Mouse (Mus musculus) mature B cell (primary cell): Measurements from ENCODE around the gene Ust.
"Not testable (repeated sequence)": the region's sequence is repeated elsewhere in the genome, so short reads cannot be mapped to it uniquely, and the experiment has no call there.

Experiments
- in situ Hi-C: fragments of 300-500 bp; cut with MboI; formaldehyde crosslinking; loops from 2 replicates; pipeline ENCODE4 v1.14.3; 2019

Ust gene

DNA sequence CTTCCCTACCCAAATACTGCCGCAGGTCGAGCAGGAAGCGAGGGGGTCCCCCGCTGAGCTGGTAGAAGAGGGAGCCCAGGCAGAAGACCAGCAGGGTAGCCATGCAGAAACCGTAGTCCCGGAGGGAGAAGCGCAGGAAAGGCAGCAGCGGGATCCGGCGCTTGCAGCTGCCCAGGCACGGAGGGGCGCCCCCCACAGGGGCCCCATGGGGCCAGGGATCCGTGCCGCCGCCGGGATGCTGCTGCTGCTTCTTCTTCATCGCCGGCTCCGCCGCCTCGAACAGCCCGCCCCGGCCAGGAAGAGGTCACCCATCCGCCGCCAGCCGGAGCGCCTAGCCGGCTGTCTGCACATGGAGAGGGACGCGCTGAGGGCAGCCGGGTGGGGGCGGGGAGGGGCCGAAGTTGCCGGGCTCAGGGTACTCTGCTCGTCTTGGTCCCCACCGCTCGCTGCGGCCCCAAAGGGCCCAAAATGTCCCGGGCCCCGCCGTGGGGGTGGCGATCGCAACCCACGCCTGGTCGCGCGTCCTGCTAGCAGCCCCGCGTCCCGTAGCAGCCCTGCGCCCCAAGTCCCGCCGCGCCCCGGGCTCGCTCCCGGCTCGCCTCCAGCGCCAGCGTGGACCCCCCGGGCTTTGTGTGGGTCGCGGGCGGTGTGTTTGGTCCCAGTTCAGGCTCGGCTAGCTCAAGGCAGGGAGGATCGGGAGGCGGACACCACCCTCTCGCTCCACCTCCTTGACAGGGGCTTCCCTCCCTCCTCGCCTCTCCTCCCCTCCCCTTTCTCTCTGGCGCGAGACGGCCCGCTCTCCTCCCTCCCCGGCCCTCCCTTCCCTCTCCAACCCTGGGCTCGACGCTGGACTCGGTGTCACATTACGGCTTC lies at the start of gene Ust:
TSS of gene Ust (minus strand) at position 685 of the 873 bp plus-strand sequence.
- in situ Hi-C loops: no loop called here

DNA sequence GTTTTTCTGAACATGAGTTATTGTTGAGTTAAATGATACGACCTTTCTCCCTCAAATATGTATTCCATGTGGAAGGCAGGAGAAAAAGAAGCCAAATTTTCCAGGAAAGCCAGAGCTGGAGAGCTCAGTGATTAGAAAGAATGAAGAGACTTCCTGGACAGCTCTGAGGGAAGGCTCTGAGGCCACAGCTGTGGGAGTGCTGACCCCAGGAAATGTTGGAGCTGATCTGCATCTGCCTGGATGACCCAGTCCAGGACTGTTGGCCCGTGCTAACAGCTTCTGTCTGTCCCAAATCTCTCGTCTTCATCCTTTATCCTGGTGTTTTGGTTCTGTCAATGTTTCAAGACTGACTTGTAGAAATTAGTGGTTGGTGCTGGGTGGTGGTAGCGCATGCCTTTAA lies 42.7 kb upstream of the Ust start:
- in situ Hi-C loops: no loop called here

DNA sequence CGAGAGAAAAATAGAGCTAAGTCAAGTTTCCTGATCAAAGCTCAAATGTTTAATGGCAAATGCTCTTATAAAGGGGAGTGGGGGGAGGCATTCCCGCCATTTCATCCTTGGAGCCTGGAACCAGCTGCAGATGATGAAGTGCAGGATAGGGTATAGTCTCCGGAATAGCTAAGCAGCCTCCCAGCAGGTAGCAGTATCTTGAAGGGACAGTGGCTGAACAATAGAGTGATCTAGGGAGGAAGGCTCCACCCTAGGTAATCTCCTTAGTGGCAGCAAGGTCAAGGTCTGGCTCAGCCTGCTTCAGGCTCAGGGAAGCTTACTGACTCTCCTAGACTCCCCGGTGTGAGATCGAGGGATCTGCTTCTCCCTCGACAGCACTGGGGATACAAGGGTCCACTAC lies 40.9 kb upstream of the Ust start:
- in situ Hi-C loops: not testable (repeated sequence)

DNA sequence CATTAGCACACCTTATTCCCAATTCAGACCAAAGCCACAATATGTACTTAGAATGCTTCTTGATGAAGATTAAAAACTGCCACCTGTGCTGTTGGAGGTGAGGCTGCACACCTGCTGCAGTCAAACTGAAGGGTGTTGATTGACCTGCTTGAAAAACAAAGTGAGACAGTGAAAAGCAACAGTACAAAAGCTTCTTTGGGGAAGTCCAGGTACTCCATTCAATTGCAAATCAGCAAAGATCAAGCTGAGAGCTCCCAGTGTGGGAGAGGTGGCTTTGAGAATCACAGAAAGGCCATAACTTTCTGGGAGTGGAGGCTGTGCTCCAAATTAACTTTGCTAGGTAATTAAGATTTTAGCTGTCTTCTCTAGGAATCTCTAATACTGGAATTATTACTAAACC lies 33.6 kb upstream of the Ust start:
- in situ Hi-C loops: not testable (repeated sequence)

DNA sequence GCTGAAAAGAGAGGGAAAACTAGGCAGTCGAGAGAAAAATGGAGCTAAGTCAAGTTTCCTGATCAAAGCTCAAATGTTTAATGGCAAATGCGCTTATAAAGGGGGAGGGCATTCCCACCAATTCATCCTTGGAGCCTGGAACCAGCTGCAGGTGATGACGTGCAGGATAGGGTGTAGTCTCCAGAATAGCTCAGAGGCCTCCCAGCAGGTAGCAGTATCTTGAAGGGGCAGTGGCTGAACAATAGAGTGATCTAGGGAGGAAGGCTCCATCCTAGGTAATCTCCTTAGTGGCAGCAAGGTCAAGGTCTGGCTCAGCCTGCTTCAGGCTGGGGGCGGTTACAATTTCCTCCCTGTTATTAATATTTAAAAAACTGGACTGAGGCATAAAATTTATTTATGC lies 33.0 kb upstream of the Ust start:
- in situ Hi-C loops: not testable (repeated sequence)

DNA sequence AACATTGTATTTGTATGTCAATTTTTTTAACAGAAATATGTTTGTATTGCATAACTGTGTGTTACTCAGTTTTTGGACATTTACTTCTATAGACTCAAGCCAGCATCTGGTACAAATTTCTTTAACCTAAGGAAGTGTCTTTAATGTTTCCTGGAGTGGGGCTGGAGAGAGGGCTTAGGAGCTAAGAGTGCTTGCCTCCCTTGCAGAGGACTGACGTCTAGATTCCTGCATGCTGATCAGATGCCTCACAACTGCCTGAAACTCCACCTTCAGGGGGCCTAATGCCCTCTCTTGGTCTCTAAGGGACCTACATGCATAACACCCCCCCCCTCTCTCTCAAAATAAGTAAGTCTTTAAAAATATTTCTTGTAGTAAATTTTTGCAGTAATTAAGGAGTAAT lies 22.9 kb upstream of the Ust start:
- in situ Hi-C loops: no loop called here

DNA sequence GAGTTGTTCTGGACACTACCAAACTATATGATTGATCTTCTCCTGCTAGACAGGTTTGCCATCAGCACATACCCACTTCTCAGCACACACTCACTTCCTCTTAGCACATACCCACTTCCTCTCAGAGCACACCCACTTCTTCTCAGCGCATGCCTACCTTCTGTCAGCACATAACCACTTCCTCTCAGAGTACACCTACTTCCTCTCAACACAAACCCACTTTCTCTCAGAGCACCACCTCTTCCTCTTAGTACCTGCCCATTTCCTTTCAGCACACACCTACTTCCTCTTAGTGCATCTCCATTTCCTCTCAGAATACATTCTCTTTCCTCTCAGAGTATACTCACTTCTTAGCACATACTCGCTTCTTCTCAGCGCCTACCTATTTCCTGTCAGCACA lies 16.8 kb upstream of the Ust start:
- in situ Hi-C loops: no loop called here

DNA sequence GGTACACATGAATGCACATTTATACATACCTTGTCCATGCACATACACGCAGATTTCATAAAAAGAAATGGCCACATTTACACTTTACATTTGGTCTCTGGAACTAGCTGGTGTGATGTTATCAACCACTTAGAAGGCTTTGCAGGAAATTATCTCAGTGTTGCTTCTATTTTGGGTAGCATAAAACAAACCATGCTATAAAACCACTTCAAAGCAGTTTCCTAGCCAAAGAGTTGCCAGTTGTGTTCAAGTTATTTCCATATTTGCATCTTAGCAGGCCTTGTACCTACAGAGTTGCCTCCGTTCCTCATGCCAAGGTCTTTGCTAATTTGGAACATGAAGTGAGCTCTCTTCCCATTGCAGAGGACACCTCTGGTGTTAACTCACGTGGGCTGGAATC lies 13.0 kb upstream of the Ust start:
- in situ Hi-C loops: no loop called here

DNA sequence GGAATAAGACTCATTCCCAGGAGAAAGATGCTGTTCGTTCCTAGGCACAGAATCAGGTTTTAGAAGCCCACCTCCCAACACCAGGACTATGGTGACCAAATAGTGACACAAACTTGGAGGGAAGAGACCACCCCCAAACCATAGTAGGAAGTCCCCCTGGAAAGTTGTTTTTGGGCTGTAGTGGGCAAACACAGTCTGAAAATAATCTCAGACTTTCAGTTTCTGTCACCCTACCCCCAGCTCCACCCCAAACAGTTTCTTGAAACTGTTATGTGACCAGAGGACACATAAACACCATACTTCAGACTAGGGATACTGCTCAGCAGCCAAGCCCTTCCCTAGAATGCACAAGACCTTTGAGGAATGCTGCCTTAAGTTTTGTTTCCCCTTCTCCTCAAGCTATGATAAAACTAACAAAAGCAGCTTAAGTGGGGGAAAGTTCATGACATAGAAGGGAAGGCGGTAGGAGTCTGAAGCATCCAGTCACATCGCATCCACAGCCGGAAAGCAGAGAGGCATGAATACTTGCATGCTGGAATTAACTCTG lies 12.0 kb upstream of the Ust start:
- in situ Hi-C loops: no loop called here

DNA sequence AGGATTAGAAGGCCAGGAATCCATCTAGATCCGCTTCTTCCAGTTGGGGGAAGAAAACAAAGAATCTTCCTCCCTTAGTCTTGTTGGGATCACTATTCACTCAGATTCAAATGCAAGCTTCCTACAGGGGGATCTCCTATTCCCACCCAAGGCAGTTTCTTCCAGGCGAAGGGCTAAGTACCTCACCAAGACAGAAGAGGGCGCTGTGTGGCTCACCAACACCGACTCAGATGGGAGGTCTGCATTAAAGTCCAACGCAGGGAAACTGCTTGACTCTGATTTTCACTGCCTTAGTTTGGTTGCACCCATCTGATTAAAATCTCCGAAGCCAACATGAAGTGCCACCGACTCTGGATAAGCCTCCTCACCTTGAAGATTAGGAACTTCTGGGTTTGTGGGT lies 10.5 kb upstream of the Ust start:
- in situ Hi-C loops: no loop called here

DNA sequence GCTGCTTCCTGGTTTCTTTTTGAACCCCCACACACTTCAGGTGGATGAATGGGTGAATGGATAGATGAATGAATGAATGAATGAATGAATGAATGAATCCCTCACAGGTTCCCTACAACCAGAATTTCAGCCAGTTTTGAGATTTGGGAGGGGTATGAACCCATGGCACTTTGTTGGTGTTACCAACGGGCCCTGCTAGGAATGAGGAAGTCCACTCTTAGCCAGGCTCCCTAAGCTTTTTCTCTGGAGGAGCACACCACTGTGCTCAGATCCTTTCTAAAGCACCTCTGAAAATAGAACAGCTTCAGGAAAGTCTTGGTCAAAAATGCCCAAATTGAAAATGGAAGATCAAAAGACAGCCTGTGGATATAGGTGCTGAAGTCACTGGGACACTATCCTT lies 6.7 kb upstream of the Ust start:
- in situ Hi-C loops: no loop called here

DNA sequence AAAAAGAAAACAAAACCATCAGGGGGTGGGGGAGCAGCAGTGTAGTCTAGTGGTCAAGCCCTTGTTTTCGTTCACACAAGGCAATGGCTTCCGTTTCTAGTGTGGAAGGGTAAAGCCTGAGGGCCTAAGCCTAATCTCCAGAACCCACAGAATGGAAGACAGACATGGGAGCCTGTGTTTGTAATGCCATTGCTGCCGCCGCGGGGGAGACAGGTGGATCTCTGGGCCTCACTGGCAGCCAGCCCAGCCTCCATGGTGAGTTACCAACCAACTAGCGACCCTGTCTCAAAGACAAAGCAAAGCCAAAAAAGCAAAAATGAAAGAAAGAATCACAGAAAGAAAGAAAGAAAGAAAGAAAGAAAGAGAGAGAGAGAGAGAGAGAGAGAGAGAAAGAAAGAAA lies 2.9 kb upstream of the Ust start:
- in situ Hi-C loops: no loop called here

DNA sequence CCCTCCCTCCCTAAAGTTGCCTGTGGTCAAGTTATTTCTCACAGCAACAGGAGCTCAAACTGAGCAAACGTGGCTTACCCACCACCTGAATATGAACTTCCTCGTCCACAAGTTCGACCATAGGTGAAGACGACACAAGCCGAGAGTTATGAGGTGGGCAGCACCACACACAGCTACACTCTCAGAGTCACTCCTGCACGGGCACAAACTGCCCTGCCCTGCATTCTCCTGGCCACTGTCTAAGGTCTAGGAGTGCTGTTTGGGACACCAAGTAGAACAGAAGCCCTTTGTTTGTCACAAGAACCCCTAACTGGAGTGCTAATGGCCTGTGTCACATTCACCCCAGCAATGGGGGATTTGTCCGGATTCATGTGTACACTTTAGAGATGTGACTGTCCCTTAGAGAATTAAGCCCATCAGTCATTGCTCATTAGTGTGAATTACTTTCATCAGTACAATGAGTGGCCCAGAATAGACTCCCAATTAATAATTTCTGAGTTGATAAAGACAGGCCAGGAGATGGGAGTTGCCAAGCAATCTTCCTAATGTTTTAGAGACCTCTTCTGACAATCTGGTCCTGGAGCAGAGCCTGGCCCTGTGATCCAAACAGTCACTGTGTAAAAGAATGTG lies 2.3 kb upstream of the Ust start:
- in situ Hi-C loops: no loop called here

DNA sequence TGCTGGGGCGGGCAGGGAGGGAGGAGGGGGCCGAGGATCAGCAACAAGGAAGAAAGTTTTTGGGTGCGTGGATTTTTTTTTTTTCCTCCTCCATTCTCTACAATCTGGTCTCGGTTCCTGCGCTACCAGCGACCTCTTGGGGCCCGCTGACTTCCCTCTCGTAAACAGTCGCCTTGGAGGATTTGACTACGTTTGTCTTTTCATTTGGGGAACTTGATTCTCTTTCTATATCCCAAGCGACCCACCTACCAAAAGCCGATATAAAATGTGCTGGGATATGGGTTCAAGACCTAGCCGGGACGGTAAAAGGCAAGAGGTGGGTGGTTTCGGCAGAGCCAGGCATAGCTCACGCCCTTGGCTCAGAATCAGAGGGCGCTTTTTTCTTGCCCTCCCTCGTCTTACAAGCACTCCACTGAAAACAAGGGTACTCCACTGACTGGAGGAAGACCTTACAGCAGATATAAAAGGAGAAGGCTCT lies 428 bp upstream of the Ust start:
- in situ Hi-C loops: no loop called here

DNA sequence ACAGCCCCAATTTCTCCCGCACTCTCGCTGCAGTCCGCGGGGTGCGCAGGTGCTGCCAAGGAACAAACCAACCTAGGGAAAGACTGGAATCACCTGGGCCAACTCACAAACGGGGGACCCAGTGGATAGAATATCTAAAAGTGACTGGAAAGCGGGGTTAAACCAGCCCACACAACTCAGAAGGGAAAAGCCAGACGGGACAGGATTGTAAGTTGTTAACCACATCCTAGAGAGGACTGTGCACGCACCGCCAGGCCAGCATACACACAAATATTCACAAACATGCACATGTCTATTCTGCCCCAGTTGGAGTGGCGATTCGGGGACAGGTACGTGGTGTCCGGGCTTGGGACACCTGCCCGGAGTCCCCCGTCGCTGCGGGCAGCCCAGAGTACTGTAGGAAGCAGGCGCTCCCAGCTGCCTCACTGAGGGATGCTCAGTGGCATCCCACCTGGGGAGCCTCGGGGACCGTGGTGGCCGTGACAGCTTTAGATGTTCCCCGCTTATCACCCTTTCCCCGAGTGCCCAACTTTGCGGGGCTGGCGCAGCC lies 959 bp downstream of the Ust start:
- in situ Hi-C loops: no loop called here

DNA sequence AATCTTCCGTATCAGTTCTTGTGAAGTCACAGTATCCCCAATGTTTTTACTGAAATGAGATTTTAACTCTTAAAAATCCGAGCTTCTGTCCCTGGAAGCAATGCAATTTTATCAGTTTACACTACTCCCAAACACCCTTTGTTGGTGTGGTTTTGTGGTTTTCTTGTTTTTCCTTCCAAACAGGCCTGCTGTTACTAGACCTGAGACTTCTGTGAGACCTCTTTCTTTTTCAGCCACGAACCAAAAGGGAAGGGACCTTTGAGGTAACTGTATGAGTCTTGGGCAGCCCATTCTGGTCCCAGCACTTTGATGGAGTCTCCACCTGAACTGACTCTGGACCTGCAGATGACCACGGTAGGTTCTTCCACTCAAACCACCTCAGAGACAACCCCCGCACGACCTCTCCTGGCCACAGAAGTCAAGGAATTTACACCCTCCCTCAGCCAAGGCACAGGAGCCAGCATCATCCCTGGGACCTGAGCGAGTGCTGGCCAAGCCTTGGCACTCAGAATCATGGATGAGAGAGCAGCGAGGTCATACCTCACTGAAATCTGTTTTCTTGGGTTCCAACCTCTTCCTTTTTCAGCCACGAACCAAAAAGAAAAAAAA lies 1.6 kb downstream of the Ust start:
- in situ Hi-C loops: no loop called here

DNA sequence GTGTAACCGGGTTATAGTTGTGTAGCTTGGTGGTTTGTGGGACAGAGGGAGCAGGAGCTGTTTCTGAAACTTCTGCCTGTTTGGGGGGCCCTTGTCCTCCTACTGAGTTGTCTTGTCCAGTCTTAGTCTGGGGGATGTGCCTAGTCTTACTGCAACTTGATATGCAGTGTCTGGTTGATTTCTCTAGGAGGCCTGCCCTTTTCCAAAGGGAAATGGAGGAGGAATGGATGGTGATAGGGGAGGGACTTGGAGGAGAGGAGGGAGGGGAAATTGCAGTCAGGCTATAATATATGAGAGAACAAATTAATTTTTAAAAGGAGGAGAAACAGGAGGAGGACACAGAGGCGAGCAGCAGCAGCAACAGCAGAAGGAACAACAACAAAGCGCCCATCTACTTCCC lies 4.9 kb downstream of the Ust start:
- in situ Hi-C loops: no loop called here

DNA sequence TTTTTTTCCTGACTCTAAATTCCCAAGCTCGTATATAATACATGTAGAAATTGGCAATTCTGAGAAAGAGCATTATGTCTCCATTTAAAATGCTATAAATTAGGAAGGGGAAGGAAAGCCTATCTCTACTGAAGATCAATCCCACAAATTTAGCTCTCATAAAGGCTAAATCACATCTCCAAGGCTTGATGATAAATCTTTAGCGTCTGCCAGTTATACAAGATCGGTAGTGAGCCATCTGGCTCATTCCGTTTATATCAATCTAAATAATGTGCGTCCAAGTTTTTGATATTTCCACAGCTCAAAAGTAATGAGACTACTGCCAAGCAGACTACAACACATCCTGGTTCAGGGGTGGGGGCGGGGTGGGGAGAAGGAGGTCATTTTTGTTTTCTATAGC lies 6.4 kb downstream of the Ust start:
- in situ Hi-C loops: no loop called here

DNA sequence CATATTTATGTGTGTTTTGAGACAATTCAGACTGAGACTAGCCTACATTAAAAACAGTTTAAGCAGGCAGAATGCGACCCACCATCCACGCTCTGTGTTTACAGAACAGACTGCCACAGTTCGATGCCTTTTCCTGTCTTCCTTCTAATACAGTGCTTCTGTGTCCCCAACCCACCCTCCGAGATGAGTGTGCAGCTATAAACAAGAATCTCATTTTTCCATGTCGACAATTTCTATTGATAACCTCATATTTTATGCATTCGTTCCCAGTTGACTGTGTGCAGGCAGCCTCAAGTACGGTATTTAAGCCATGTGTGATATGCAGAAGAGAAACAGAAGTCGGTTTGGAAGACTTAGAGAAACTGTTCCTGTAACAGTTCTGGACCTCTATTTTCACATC lies 6.9 kb downstream of the Ust start:
- in situ Hi-C loops: no loop called here

DNA sequence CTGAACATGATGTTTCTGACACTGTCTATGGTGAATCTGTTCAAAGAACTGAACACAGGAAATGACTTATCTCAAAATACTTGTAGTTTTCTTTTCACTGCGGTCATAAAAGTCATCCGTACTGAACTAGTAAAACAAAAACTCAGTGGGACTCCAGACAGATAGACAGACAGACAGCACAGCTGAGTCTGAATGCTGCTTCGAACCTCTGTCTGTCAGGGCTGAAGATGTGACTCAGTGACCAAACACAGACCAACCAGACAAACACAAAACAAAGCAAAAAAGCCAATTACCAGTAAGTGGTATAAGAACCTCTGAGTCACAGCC lies 12.4 kb downstream of the Ust start:
- in situ Hi-C loops: no loop called here

DNA sequence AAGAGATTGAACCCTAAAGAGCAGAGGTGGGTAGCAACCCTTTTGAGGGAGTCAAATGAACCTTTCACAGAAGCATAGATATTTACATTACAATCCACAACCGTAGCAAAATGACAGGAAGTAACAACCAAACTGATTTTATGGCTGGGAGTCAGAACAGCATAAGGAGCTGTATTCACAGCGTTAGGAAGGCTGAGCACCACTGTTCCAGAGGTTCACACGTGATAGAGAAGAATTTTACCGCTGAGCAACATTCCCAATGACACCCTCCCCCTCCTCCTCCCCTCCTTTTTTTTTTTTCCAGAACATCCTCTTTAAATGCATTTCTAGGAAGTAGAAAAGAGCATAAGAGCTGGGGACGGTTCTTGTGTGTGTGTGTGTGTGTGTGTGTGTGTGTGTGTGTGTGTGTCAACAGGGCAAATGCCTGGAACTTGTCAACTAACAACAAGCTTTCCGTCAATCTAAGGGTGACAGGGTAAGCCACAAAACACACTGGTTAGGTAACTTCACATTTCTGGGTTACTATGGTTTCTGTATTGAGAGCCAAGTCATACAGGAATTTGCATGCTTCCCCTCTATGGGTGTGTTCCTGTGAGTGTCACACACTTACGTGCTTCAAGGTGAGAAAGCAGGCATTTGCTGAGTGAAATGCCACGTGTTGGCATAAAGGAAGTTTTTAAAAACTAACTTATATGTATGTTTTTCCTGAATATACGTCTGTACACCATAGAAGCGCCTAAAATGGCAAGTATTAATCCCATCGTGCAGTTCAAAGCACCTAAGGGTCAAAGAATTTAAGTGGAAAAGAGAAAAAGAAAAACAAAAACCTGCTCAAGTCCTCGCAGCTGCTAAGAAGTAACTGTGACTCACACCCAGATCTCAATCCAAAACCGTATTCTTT lies 13.0 kb downstream of the Ust start:
- in situ Hi-C loops: no loop called here

DNA sequence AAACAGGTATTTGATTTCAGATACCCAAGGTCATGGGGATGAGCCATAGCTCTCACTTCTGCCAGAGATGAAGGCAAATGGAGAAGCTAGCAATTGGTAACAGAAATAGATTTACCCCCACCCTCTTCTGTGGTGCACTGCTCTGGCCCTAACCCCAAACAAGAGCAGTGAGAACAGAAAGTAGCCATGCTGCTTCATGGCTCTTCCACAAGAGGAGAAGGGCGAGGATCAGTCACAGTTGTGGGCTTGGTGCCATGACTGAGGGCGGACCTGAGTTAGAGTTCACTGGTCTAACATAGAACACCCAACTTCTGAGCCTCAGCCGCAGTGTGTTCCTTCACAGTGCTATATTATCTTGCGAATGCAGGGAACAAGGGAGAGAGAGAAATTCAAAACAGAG lies 13.8 kb downstream of the Ust start:
- in situ Hi-C loops: no loop called here
